Mouse (Mus musculus): ENCODE measurements around the gene Svs1.

- TF ChIP-seq CTCF (IDR thresholded peaks at IDR 0.05; ENCODE audit: low read depth) (no peak), EP300 (IDR thresholded peaks at IDR 0.05; ENCODE audit: low read depth) (no peak)
Observed at GRCm38 (mm10) chr6:49011191-49011590, 24.5 kb downstream of the Svs1 start.

Measured in heart, postnatal 0 days (tissue).